Mouse (Mus musculus) lung, embryonic 16.5 days (tissue): ENCODE data around the gene Arhgap10. TPM values are rescaled to one million over a fixed set of nuclear protein-coding genes. Genes with fewer than 3 reads are reported as not detected.

Source experiments
- ATAC-seq: fragments of 200-750 bp; cut with Nextera tagmentation; 2 replicates; pipeline ENCODE4 v1.8.0; 2017; ENCODE audit warnings: low read depth, mild to moderate bottlenecking, moderate library complexity
- H3K27ac ChIP-seq: fragments of 300-500 bp; sonication (generic); 2 replicates; pipeline ENCODE4 v1.5.1; 2014; ENCODE audit warnings: mild to moderate bottlenecking, control low read depth, low read length
- H3K27me3 ChIP-seq: fragments of 300-500 bp; sonication (generic); 2 replicates; pipeline ENCODE4 v1.6.1; 2014; ENCODE audit warnings: low read depth, low read length, mixed read lengths; ENCODE audit not compliant: control insufficient read depth, insufficient read depth
- H3K36me3 ChIP-seq: fragments of 300-500 bp; sonication (generic); 2 replicates; pipeline ENCODE4 v1.6.1; 2014; ENCODE audit warnings: low read length; ENCODE audit not compliant: control insufficient read depth, insufficient read depth
- H3K4me1 ChIP-seq: fragments of 300-500 bp; sonication (generic); replicated peaks from 2 replicates; pipeline ENCODE4 v1.6.1; 2014; ENCODE audit warnings: low read length, mixed read lengths; ENCODE audit not compliant: control insufficient read depth, insufficient read depth
- H3K4me2 ChIP-seq: fragments of 300-500 bp; sonication (generic); 2 replicates; pipeline ENCODE4 v1.6.1; 2014; ENCODE audit warnings: low read depth, low read length, control low read depth
- H3K4me3 ChIP-seq: fragments of 300-500 bp; sonication (generic); 2 replicates; pipeline ENCODE4 v1.5.1; 2014; ENCODE audit warnings: mild to moderate bottlenecking, low read length, control low read depth
- H3K9ac ChIP-seq: fragments of 300-500 bp; sonication (generic); 2 replicates; pipeline ENCODE4 v1.6.1; 2014; ENCODE audit warnings: low read length, control low read depth
- H3K9me3 ChIP-seq: fragments of 300-500 bp; sonication (generic); 2 replicates; pipeline ENCODE4 v1.6.1; 2016; ENCODE audit warnings: low read length; ENCODE audit not compliant: control insufficient read depth
- WGBS: fragments of 180-500 bp; shearing (Covaris S2); extraction: QIAGEN DNeasy Blood & Tissue Kit; methylation state at CpG from one replicate; pipeline ENCODE4 v1.1.7; 2014; 5-methylcytosine and 5-hydroxymethylcytosine counted together
- polyA plus RNA-seq: library from polyadenylated mRNA; unstranded; fragments of >200 nt; fragmentation: Nextera tagmentation; extraction: Ambion mirVana; gene quantifications from 2 replicates; pipeline ENCODE4 v1.2.1, GENCODE M21; 2015

Gene Arhgap10
- polyA plus RNA-seq, 1 experiment from 2014 or later: 23.1 TPM

DNA sequence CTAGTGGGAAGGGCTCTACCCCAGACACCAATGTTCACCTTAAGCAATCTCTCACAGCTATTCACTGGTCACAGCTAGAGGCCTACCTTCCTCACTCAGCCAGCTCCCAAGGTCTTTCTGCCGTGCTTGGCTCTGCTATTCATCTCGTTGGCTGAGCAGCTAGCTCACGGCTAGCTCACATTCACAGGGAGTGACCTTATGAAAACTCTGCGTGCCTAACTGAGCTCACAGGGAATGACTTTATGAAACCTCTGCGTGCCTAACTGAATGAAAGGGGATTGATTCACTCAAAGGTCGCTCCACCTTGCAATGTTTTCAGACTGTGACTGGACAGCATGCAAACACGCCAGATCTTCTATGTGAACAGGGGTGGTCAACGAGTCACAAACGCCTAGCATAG lies 107.4 kb downstream of the Arhgap10 start:
- Histone ChIP-seq H3K4me2 (no peak overlapping the region), H3K4me1 (peaks cover 2% of the 10 kb centered on the region; the same call in 1 of the 2 replicates), H3K4me3 (no peak overlapping the region), H3K27me3 (no peaks in the 10 kb centered on the region), H3K9me3 (no peaks in the 10 kb centered on the region), H3K27ac (no peak overlapping the region), H3K36me3 (peaks cover 9% of the 10 kb centered on the region; the same call in 1 of the 2 replicates), H3K9ac (no peak overlapping the region)
- no peak for ATAC-seq
- 84% methylated on average over 9 of the region's 9 CpGs for WGBS

DNA sequence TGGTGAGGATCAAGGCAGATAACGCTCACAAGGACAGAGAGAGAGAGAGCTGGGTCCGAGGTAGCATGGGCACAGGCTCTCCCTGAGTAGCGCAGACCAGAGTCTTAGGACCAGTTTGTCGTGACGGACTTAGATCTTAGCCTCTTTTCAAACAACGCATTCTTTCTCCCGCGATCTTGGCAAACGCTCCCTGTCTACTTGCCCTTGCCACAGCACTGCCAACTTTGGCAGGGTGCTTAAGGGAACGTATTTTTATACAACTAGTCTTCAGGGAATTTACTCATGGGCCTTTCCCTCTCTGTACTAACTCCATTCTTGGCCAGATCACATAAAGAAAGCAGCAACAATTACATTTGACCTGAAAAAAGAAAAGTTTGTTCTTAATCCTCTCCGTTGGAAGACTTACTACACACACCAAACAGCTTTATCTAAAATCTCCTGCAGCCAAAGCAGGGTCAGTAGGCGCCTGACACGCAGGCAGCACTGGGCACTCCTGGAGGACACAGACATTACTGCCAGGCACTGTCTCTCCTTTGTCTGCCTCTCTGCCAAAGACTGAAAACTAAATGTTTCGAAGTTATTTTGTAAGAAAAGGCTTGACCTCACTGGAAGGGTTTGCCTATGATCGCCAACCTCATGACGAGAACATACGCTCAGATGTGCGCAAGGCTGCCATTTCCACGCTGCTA lies 109.1 kb downstream of the Arhgap10 start:
- no peak overlapping the region for H3K4me2 ChIP-seq
- H3K27ac ChIP-seq: peak overlapping the region; percentile 59
- H3K4me3 ChIP-seq: no peak overlapping the region
- peaks cover 6% of the 10 kb centered on the region; the same call in 1 of the 2 replicates for H3K36me3 ChIP-seq
- H3K4me1 ChIP-seq: peaks cover 2% of the 10 kb centered on the region; the same call in 1 of the 2 replicates
- peak; percentile 71 for ATAC-seq
- H3K9ac ChIP-seq: no peak overlapping the region
- H3K9me3 ChIP-seq: no peaks in the 10 kb centered on the region
- H3K27me3 ChIP-seq: no peaks in the 10 kb centered on the region
- 72% methylated on average over 19 of the region's 19 CpGs for WGBS

DNA sequence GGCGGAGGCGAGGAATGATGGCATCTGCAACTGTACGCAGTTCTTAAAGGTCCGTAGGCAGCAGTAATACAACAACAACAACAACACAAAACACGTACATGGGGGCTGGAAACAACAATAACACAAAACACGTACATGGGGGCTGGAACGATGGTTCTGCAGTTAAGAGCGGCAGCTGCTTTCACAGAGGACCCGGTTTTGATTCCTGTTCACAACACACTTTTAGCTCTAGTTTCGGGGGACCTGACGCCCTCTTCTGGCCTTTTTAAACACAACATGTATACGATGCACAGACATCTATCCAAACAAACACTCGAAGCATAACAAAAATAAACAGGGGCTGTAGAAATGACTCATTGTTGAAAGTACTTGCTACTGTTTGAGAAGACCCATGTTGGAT lies 110.9 kb downstream of the Arhgap10 start:
- WGBS: 80% methylated on average over 13 of the region's 13 CpGs
- no peak for ATAC-seq
- Histone ChIP-seq H3K4me1 (peaks cover 2% of the 10 kb centered on the region; the same call in 1 of the 2 replicates), H3K9me3 (no peaks in the 10 kb centered on the region), H3K9ac (no peak overlapping the region), H3K4me2 (no peak overlapping the region), H3K4me3 (no peak overlapping the region), H3K27ac (no peak overlapping the region), H3K36me3 (peaks cover 3% of the 10 kb centered on the region; the same call in 1 of the 2 replicates), H3K27me3 (no peaks in the 10 kb centered on the region)

DNA sequence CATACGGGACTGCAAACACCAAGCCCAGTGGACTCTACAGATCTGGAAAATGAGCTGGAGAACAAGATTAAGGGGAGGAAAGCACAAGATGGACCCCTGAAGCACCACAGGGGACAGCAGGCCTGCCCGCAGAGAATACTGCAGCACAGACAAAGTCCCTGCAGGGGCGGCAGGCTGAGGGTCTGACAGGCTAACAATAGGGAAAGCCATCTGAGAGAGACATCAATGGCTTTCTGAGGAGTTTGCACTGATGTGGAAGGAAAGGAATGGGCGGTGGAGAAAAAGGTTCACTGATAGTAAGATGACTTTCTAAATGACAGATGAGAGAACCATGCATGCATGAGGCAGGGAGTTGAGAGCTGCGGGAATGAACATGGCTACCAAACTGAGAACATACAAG lies 111.3 kb downstream of the Arhgap10 start:
- no peak overlapping the region for H3K27ac ChIP-seq
- H3K9me3 ChIP-seq: no peaks in the 10 kb centered on the region
- H3K9ac ChIP-seq: no peak overlapping the region
- H3K4me2 ChIP-seq: no peak overlapping the region
- WGBS: 76% methylated on average over 5 of the region's 5 CpGs
- no peak for ATAC-seq
- no peaks in the 10 kb centered on the region for H3K27me3 ChIP-seq
- no peak overlapping the region for H3K4me3 ChIP-seq
- peaks cover 3% of the 10 kb centered on the region; the same call in 1 of the 2 replicates for H3K36me3 ChIP-seq
- peaks cover 2% of the 10 kb centered on the region; the same call in 1 of the 2 replicates for H3K4me1 ChIP-seq

GRCm38 (mm10) chr8:77404017-77404416 lies 113.7 kb downstream of the Arhgap10 start:
- H3K4me3 ChIP-seq: no peak overlapping the region
- H3K27me3 ChIP-seq: no peaks in the 10 kb centered on the region
- no peak overlapping the region for H3K9ac ChIP-seq
- no peak for ATAC-seq
- 62% methylated on average over 6 of the region's 6 CpGs for WGBS
- H3K9me3 ChIP-seq: no peaks in the 10 kb centered on the region
- H3K4me1 ChIP-seq: peaks cover 2% of the 10 kb centered on the region; the same call in 1 of the 2 replicates
- H3K4me2 ChIP-seq: no peak overlapping the region
- no peak overlapping the region for H3K27ac ChIP-seq
- H3K36me3 ChIP-seq: 0 out of 2 replicates have a peak, but pooled peaks cover 2% of the 10 kb centered on the region

DNA sequence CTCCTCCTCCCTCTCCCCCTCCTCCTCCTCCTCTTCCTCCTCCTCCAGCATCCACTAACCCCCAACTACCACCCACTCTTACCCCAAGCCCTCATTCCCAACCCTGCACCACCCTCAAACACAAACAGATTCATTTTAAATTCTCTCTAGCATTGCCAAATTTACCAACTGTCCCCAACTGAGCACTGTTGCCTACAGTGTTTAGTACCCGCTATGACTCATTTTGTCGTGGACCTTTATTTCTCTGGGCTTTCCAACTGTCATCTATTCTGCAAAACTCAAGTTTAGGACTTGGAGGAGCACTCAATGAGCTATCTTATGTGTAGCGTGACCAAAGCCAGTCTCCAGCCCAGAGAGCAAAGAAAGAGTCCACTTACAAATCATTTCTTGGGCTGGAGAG lies 115.8 kb downstream of the Arhgap10 start:
- Histone ChIP-seq H3K9ac (no peak overlapping the region), H3K4me3 (no peak overlapping the region), H3K4me2 (no peak overlapping the region), H3K27ac (no peak overlapping the region), H3K36me3 (peaks cover 10% of the 10 kb centered on the region), H3K4me1 (no peaks in the 10 kb centered on the region), H3K9me3 (peaks cover 8% of the 10 kb centered on the region), H3K27me3 (no peaks in the 10 kb centered on the region)
- WGBS: 81% methylated on average over 3 of the region's 3 CpGs
- ATAC-seq: no peak

DNA sequence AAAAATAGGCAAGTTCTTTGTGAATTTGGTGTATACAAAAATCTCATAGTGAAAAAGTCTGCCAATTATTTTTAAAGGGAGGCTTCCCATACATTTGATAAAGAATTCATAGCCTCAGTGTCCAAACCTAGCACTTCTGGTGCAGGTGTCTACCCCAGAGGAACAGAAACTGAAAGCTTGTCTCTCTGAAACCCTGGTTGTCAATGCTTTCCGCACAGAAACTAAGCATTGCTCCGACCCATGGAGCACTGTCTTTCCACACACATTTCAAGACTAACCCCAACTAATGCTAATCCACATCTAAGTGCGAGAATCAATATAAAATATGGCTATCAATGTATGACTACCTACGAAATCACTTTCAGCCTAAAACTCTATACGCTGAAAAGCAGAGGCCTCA lies 116.6 kb downstream of the Arhgap10 start:
- peaks cover 12% of the 10 kb centered on the region for H3K9me3 ChIP-seq
- H3K4me1 ChIP-seq: no peaks in the 10 kb centered on the region
- ATAC-seq: no peak
- no peak overlapping the region for H3K27ac ChIP-seq
- H3K36me3 ChIP-seq: peaks cover 16% of the 10 kb centered on the region
- H3K9ac ChIP-seq: no peak overlapping the region
- no peaks in the 10 kb centered on the region for H3K27me3 ChIP-seq
- no peak overlapping the region for H3K4me2 ChIP-seq
- no peak overlapping the region for H3K4me3 ChIP-seq
- WGBS: 95% methylated on average over 5 of the region's 5 CpGs

GRCm38 (mm10) chr8:77384080-77384479 lies 133.7 kb downstream of the Arhgap10 start:
- no peak overlapping the region for H3K4me3 ChIP-seq
- no peak overlapping the region for H3K27ac ChIP-seq
- H3K9me3 ChIP-seq: no peaks in the 10 kb centered on the region
- 87% methylated on average over 6 of the region's 6 CpGs for WGBS
- peaks cover 6% of the 10 kb centered on the region for H3K36me3 ChIP-seq
- H3K9ac ChIP-seq: no peak overlapping the region
- H3K4me1 ChIP-seq: no peaks in the 10 kb centered on the region
- H3K4me2 ChIP-seq: no peak overlapping the region
- no peaks in the 10 kb centered on the region for H3K27me3 ChIP-seq
- ATAC-seq: no peak

GRCm38 (mm10) chr8:77383671-77384070 lies 134.1 kb downstream of the Arhgap10 start:
- Histone ChIP-seq H3K4me3 (no peak overlapping the region), H3K27ac (no peak overlapping the region), H3K9me3 (no peaks in the 10 kb centered on the region), H3K27me3 (no peaks in the 10 kb centered on the region), H3K4me1 (no peaks in the 10 kb centered on the region), H3K4me2 (no peak overlapping the region), H3K9ac (no peak overlapping the region), H3K36me3 (peaks cover 6% of the 10 kb centered on the region)
- WGBS: 85% methylated on average over 8 of the region's 8 CpGs
- ATAC-seq: no peak
